8 mouse cellular contexts compared by ENCODE assay signal in genomic region chr9:65909837-65910236, GRCm38 (mm10). TPM values are rescaled to one million over a fixed set of nuclear protein-coding genes. Genes with fewer than 3 reads are reported as not detected.
DNase-seq lines count a peak whose midpoint lies in the region; ATAC-seq lines count a peak whose summit lies in the region.

No protein-coding gene starts in this region.

- peak overlapping the region; percentile 87 for H3K4me3 ChIP-seq in kidney, embryonic 15.5 days (replicated peaks)
- H3K4me3 ChIP-seq in brown adipose tissue, adult 24 weeks (ENCODE audit: insufficient read depth, low read depth, low read length), result peak overlapping the region; percentile 80
- peak overlapping the region; percentile 75 for H3K4me3 ChIP-seq in hindbrain, embryonic 15.5 days
- H3K4me3 ChIP-seq in midbrain, embryonic 14.5 days (replicated peaks; ENCODE audit: low read depth, low read length), result peak overlapping the region; percentile 85

- H3K27me3 ChIP-seq in kidney, embryonic 15.5 days, result no peaks in the 10 kb centered on the region
- H3K27me3 ChIP-seq in hindbrain, embryonic 15.5 days, result no peaks in the 10 kb centered on the region
- no peaks in the 10 kb centered on the region for H3K27me3 ChIP-seq in midbrain, embryonic 14.5 days (ENCODE audit: control insufficient read depth, insufficient read depth, low read length)

- 5% methylated on average over 4 of the region's 4 CpGs for WGBS in kidney, embryonic 15.5 days
- 12% methylated on average over 4 of the region's 4 CpGs for WGBS in hindbrain, embryonic 15.5 days
- 11% methylated on average over 4 of the region's 4 CpGs for WGBS in midbrain, embryonic 14.5 days

- peak overlapping the region; percentile 95 for H3K27ac ChIP-seq in kidney, embryonic 15.5 days
- peak overlapping the region; percentile 49; the same call in 1 of the 2 replicates for H3K27ac ChIP-seq in brown adipose tissue, adult 24 weeks (replicated peaks; ENCODE audit: low read depth, low read length)
- H3K27ac ChIP-seq in hindbrain, embryonic 15.5 days (replicated peaks), result peak overlapping the region; percentile 92
- H3K27ac ChIP-seq in midbrain, embryonic 14.5 days (replicated peaks; ENCODE audit: low read depth, low read length), result no peak overlapping the region

- H3K9ac ChIP-seq in kidney, embryonic 15.5 days, result peak overlapping the region; percentile 77
- H3K9ac ChIP-seq in hindbrain, embryonic 15.5 days, result peak overlapping the region; percentile 80
- H3K9ac ChIP-seq in midbrain, embryonic 14.5 days (replicated peaks; ENCODE audit: low read length), result peak overlapping the region; percentile 78

- no peaks in the 10 kb centered on the region for H3K9me3 ChIP-seq in kidney, embryonic 15.5 days (replicated peaks)
- H3K9me3 ChIP-seq in hindbrain, embryonic 15.5 days, result no peaks in the 10 kb centered on the region
- H3K9me3 ChIP-seq in midbrain, embryonic 14.5 days (ENCODE audit: control insufficient read depth, low read length), result no peaks in the 10 kb centered on the region

- intact Hi-C loops in left cerebral cortex, postnatal 4 days (cut with DNase I), result loop anchor here (5.0 kb wide), 1 partner anchor 97 kb away; no protein-coding TSS in a partner anchor

- peak overlapping the region; percentile 86 for H3K4me2 ChIP-seq in kidney, embryonic 15.5 days
- peak overlapping the region; percentile 91 for H3K4me2 ChIP-seq in hindbrain, embryonic 15.5 days
- H3K4me2 ChIP-seq in midbrain, embryonic 14.5 days (ENCODE audit: low read length), result peak overlapping the region; percentile 73

- no peak for DNase-seq in kidney, postnatal 4 days
- DNase-seq in midbrain, embryonic 14.5 days, result no peak
- no peak for DNase-seq in frontal cortex, postnatal 36 days (ENCODE audit: low spot score in 2 of 2)
- DNase-seq in thymus, postnatal 10 days (ENCODE audit: low spot score in 2 of 2), result no peak
- no peak for DNase-seq in left cerebral cortex, postnatal 4 days

- ATAC-seq in kidney, embryonic 15.5 days (replicated peaks; ENCODE audit: low FRiP score), result no peak
- ATAC-seq in hindbrain, embryonic 15.5 days (ENCODE audit: low FRiP score, low read depth), result no peak
- ATAC-seq in midbrain, embryonic 14.5 days (ENCODE audit: low FRiP score, low TSS enrichment), result no peak

- H3K4me1 ChIP-seq in kidney, embryonic 15.5 days, result peaks cover 8% of the 10 kb centered on the region; the same call in 1 of the 2 replicates
- no peaks in the 10 kb centered on the region for H3K4me1 ChIP-seq in brown adipose tissue, adult 24 weeks (ENCODE audit: control insufficient read depth, insufficient read depth, insufficient read length, low read length)
- peaks cover 22% of the 10 kb centered on the region for H3K4me1 ChIP-seq in hindbrain, embryonic 15.5 days (replicated peaks)
- H3K4me1 ChIP-seq in midbrain, embryonic 14.5 days (ENCODE audit: control insufficient read depth, insufficient read depth, low read length), result peaks cover 12% of the 10 kb centered on the region; the same call in 1 of the 2 replicates

- H3K36me3 ChIP-seq in kidney, embryonic 15.5 days, result peaks cover 14% of the 10 kb centered on the region
- peaks cover 5% of the 10 kb centered on the region; the same call in 1 of the 2 replicates for H3K36me3 ChIP-seq in hindbrain, embryonic 15.5 days
- no peaks in the 10 kb centered on the region for H3K36me3 ChIP-seq in midbrain, embryonic 14.5 days (ENCODE audit: control insufficient read depth, insufficient read depth, low read length)

RNA-seq across cellular contexts. Expression of gene Csnk1g1, which starts 1.1 kb away (rescaled TPM):
- 16.5 and 16.6 TPM in 2 replicates for polyA plus RNA-seq in kidney, embryonic 15.5 days (2015; fragmentation: Nextera tagmentation; extraction: Ambion mirVana)
- polyA plus RNA-seq in brown adipose tissue, adult 24 weeks (2012; ENCODE audit: insufficient read depth, insufficient read length, missing spikeins), result 3.8 and 6.7 TPM in 2 replicates
- 22.4 and 22.9 TPM in 2 replicates for polyA plus RNA-seq in hindbrain, embryonic 15.5 days (2015; fragmentation: Nextera tagmentation; extraction: Ambion mirVana)
- 26.0 and 29.9 TPM in 2 replicates for polyA plus RNA-seq in midbrain, embryonic 14.5 days (2014; fragmentation: Nextera tagmentation; extraction: Ambion mirVana)
- 10 to 100 TPM; 61.8 to 66.1 TPM for total RNA-seq in left cerebral cortex, postnatal 4 days (2021)

RNA-seq across cellular contexts. Expression of gene Trip4, which starts 1.2 kb away (rescaled TPM):
- polyA plus RNA-seq in kidney, embryonic 15.5 days (2015; fragmentation: Nextera tagmentation; extraction: Ambion mirVana), result 33.3 and 33.8 TPM in 2 replicates
- polyA plus RNA-seq in brown adipose tissue, adult 24 weeks (2012; ENCODE audit: insufficient read depth, insufficient read length, missing spikeins), result 16.4 and 18.9 TPM in 2 replicates
- polyA plus RNA-seq in hindbrain, embryonic 15.5 days (2015; fragmentation: Nextera tagmentation; extraction: Ambion mirVana), result 29.6 and 31.6 TPM in 2 replicates
- 27.6 and 38.8 TPM in 2 replicates for polyA plus RNA-seq in midbrain, embryonic 14.5 days (2014; fragmentation: Nextera tagmentation; extraction: Ambion mirVana)
- total RNA-seq in left cerebral cortex, postnatal 4 days (2021), result 10 to 100 TPM; 35.8 to 41.2 TPM

RNA-seq across cellular contexts. Expression of gene Pclaf, which starts 19.8 kb away (rescaled TPM):
- polyA plus RNA-seq in kidney, embryonic 15.5 days (2015; fragmentation: Nextera tagmentation; extraction: Ambion mirVana), result 244 and 272 TPM in 2 replicates
- not detected in 2 replicates for polyA plus RNA-seq in brown adipose tissue, adult 24 weeks (2012; ENCODE audit: insufficient read depth, insufficient read length, missing spikeins)
- 30.0 and 34.9 TPM in 2 replicates for polyA plus RNA-seq in hindbrain, embryonic 15.5 days (2015; fragmentation: Nextera tagmentation; extraction: Ambion mirVana)
- 16.8 and 27.1 TPM in 2 replicates for polyA plus RNA-seq in midbrain, embryonic 14.5 days (2014; fragmentation: Nextera tagmentation; extraction: Ambion mirVana)
- total RNA-seq in left cerebral cortex, postnatal 4 days (2021), result 1 to 10 TPM; 7.0 to 8.5 TPM

Comparison
In these comparisons a context has a peak if more than half of its experiments do, and no peak if none do; other contexts are left out.
1. RNA of gene Pclaf, which starts 19.8 kb away (polyA plus RNA-seq): 244 to 272 TPM in kidney, embryonic 15.5 days, 30.0 to 34.9 TPM in hindbrain, embryonic 15.5 days and 16.8 to 27.1 TPM in midbrain, embryonic 14.5 days; not detected in brown adipose tissue, adult 24 weeks; every median in the first group is over 10 times any median in the second.
2. Peak in every context shown above with its lines, with median percentiles within 50 percentile points of each other: H3K4me2 ChIP-seq, H3K4me3 ChIP-seq and H3K9ac ChIP-seq.